Mouse (Mus musculus) right cerebral cortex, postnatal 10 days (tissue): ENCODE measurements around the gene Zfp986.
"Not testable (repeated sequence)": the region's sequence is repeated elsewhere in the genome, so short reads cannot be mapped to it uniquely, and the experiment has no call there.

Experiments
- DNase-seq, 2 experiments: peaks; one replicate each; pipeline ENCODE4 v3.0.0; 2021; ENCODE audit warnings: low spot score in 2 of 2

The Zfp986 gene

DNA sequence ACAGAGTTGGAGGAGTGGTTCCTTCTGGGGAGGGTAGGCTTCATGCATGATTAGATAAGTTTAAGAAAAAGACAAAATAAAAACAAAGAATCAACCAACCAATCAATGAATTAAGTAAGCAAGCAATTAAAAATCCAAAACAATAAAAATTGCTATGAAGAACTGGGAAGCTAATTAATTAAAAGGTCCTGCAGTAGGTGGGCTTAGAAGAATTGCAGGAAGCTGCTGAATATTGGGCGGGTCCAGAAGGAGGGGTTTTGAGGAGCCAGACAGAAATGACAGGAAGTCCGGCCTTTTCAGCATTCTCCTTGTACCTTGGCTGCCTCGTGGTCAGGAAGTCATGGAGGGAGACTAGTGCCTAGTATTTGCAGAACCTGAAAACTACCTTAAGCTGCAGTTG, at the start of gene Zfp986:
Gene Zfp986 (plus strand): TSS at position 301 of the 400 bp plus-strand sequence.
- not testable (repeated sequence) for DNase-seq

GRCm38 (mm10) chr4:145819946-145820345, 48.6 kb upstream of the Zfp986 start:
- DNase-seq, result not testable (repeated sequence)

- not testable (repeated sequence) for DNase-seq
Measured at GRCm38 (mm10) chr4:145825606-145826005, 43.0 kb upstream of the Zfp986 start.

GRCm38 (mm10) chr4:145831328-145832062, 37.1 kb upstream of the Zfp986 start:
- not testable (repeated sequence) for DNase-seq

DNA sequence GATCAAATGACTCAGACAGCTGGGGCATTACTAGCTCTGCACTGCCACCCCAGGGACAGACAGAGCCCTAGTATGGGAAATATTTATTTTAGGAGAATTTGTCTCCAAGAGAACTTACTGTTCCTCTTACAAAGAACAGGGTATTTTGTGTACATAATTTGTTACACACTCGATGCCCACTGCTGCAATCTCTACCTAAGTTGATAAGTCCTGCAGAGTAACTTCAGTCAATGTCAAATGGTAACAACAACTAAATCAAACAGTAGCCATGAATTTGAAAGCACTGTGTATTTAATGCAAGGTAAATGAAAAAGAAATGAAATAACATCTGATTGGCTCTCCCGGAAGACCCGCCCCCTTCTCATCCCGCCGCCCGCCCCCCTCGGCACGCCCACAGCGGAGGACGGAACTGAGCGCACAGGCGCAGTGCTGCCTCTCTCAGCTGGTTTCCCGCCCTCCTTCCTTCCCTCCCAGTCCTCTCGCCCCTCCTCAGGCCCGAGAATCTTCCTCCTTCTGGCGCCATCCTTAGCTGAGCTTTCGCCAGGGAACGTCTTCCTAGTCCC, 32.2 kb upstream of the Zfp986 start:
- not testable (repeated sequence) for DNase-seq

GRCm38 (mm10) chr4:145836863-145837440, 31.6 kb upstream of the Zfp986 start:
- DNase-seq, result peak in 1 of 2 experiments; percentile 16

GRCm38 (mm10) chr4:145846793-145847192, 21.8 kb upstream of the Zfp986 start:
- DNase-seq, result not testable (repeated sequence)

- not testable (repeated sequence) for DNase-seq
Measured at GRCm38 (mm10) chr4:145848183-145848890, 20.3 kb upstream of the Zfp986 start.

DNA sequence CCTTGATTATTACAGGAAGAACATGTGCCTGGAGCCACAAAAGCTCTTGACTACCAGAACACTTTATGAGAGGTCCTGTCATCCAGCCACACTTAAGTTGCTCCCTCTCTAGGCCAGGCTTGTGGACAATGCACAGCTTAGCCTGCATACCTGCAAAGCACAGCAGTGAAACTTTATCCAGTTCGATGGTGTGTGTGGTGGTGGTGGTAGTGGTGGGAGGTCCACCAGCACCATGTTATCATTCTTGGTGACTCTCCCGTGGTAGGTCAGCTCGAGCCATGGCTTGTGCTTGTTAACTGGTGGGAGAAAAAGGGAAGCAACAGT, 19.7 kb upstream of the Zfp986 start:
- not testable (repeated sequence) for DNase-seq

- not testable (repeated sequence) for DNase-seq
Measured at GRCm38 (mm10) chr4:145851421-145851820, 17.2 kb upstream of the Zfp986 start.

- peak in 1 of 2 experiments; percentile 20 for DNase-seq
Measured at GRCm38 (mm10) chr4:145863872-145864271, 4.7 kb upstream of the Zfp986 start.
